Mouse (Mus musculus): ENCODE data around the gene Cxcl17. TPM values are rescaled to one million over a fixed set of nuclear protein-coding genes. Genes with fewer than 3 reads are reported as not detected.
"Not testable (repeated sequence)": the region's sequence is repeated elsewhere in the genome, so short reads cannot be mapped to it uniquely, and the experiment has no call there.

The Cxcl17 gene
- total RNA-seq (2021), result not detected
- polyA plus RNA-seq (2012; rRNA removed), result 8.1 TPM in 1 of 2 replicates, not detected in the other
- long read RNA-seq, result 0 reads

DNA sequence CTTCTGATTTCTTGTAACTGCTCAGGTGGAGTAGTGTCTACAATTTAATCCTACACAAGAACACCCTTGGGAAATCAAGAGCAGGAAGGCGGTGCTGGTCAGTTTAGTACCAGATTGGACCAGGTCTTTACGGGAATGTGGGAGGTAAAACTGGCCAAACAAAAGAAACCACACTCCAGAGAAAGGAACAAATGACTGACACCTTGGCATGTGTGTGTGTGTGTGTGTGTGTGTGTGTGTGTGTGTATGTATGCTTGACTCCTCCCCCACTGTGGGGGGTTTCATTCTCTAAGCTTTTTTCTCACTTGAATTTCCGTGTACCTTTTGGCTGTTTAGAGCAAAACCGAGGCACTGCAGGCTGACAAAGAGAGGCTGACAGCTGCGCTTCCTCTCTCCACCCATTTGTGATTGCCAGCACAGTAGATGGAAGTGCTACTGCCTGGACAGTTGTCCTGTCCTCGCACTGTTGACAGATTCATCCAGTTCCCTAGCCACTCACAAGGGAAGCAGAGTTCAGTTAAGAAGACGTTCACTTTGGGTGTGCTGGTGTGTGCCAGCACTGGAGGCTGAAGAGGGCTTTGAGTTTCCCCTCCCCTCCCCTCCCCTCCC, at the start of gene Cxcl17:
Gene Cxcl17, minus strand, starts transcription at position 54 of the 609 bp plus-strand sequence.
- Histone ChIP-seq H3K4me1 (ENCODE audit: control insufficient read depth, insufficient read depth, low read length) (peaks cover 2% of the 10 kb centered on the region; the same call in 1 of the 2 replicates), H3K79me2 (replicated peaks; ENCODE audit: control insufficient read depth, insufficient read depth, low read length) (no peaks in the 10 kb centered on the region), H3K36me3 (ENCODE audit: control insufficient read depth, insufficient read depth, low read length) (no peaks in the 10 kb centered on the region), H3K27me3 (ENCODE audit: control insufficient read depth, insufficient read depth, low read length) (no peaks in the 10 kb centered on the region), H3K27ac (no peak within 1 kb of the TSS), H3K4me3 (no peak within 1 kb of the TSS), H3K9ac (ENCODE audit: low read depth, low read length) (no peak within 1 kb of the TSS)
- WGBS, result 26% methylated on average over 7 of the region's 7 CpGs
- DNase-seq, result no peak
- TF ChIP-seq EP300 (IDR thresholded peaks at IDR 0.05; ENCODE audit: insufficient read depth, low read depth, low read length) (no peak), CTCF (IDR thresholded peaks at IDR 0.05) (no peak), POLR2A (IDR thresholded peaks at IDR 0.05; ENCODE audit: insufficient read depth, low read depth, low read length) (no peak)
- intact Hi-C loops (cut with DNase I), result no loop called here

- DNase-seq; H3K27me3 ChIP-seq (ENCODE audit: control insufficient read depth, insufficient read depth, low read length); H3K27ac ChIP-seq; H3K9ac ChIP-seq (ENCODE audit: low read depth, low read length); intact Hi-C loops (cut with DNase I); H3K36me3 ChIP-seq (ENCODE audit: control insufficient read depth, insufficient read depth, low read length); H3K4me1 ChIP-seq (ENCODE audit: control insufficient read depth, insufficient read depth, low read length); H3K4me3 ChIP-seq; H3K79me2 ChIP-seq (replicated peaks; ENCODE audit: control insufficient read depth, insufficient read depth, low read length): not testable (repeated sequence)
- no CpG with 5 or more reads among the region's 1 CpGs for WGBS
Observed at GRCm38 (mm10) chr7:25462033-25462337, 49.3 kb upstream of the Cxcl17 start.

DNA sequence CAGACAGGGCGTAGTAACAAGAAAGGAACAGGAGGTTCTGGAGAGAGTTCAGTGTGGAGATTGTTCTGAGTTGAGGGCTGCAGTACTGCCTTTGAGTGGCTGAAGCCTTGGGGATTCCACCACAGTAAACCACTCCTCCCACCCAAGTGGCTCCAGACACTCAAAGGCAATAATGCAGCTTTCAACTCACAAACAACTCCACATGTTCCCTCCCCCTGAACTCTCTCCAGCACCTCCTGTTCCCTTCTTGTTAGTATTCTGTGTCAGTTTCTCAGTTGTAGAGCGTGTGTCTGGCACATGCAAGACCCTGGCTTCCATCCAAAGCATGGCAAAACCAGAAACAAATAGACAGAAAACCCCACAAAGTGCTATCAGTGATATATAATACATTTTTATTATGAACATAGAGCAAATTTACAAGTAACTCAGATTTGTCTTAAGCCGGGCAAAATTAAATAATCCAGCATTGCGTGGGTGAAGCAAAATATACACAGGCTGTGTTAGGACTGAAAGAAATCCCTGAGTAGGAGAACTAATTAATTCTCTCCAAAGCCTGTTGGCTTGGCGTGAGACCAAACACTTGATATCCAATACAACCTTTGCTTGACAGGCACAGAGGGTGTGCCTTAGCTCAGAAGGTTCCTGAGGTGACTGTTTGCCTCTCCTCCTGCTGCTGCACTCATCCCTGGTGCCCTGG, 48.8 kb upstream of the Cxcl17 start:
- H3K4me3 ChIP-seq, DNase-seq: not testable (repeated sequence)

DNA sequence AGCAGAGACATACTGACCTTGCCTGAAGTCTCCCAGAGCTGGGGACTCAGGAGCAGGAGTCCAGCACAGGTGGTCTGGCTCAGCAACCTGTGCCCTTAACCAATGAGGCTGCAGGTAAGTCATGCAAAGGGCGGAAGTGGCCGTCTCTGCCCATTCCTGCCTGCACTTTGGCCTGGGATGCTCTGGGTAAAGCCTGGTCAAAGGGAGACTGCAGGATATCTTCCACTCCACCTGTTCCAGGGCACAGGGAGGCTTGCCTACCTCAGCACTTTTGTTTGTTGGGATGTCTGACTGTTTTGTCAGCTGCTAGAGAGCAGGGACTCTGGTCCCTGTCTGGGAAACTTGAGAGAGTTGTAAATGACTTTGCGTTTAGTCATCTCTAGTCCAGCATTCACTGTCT, 39.4 kb upstream of the Cxcl17 start:
- whole genome bisulfite sequencing, result 79% methylated on average over 3 of the region's 3 CpGs
- H3K27ac ChIP-seq, result no peak overlapping the region
- no peaks in the 10 kb centered on the region for H3K79me2 ChIP-seq (replicated peaks; ENCODE audit: control insufficient read depth, insufficient read depth, low read length)
- no peaks in the 10 kb centered on the region for H3K4me1 ChIP-seq (ENCODE audit: control insufficient read depth, insufficient read depth, low read length)
- no peaks in the 10 kb centered on the region for H3K36me3 ChIP-seq (ENCODE audit: control insufficient read depth, insufficient read depth, low read length)
- no peaks in the 10 kb centered on the region for H3K27me3 ChIP-seq (ENCODE audit: control insufficient read depth, insufficient read depth, low read length)
- H3K9ac ChIP-seq (ENCODE audit: low read depth, low read length), result no peak overlapping the region
- no peak overlapping the region for H3K4me3 ChIP-seq
- intact Hi-C loops (cut with DNase I), result no loop called here
- DNase-seq, result no peak
- no peak for TF ChIP-seq EP300 (IDR thresholded peaks at IDR 0.05; ENCODE audit: insufficient read depth, low read depth, low read length)
- TF ChIP-seq CTCF (IDR thresholded peaks at IDR 0.05), result no peak
- TF ChIP-seq POLR2A (IDR thresholded peaks at IDR 0.05; ENCODE audit: insufficient read depth, low read depth, low read length), result no peak

More for the DNA sequence above, 48.8 kb upstream of the Cxcl17 start:
- H3K27me3 ChIP-seq (ENCODE audit: control insufficient read depth, insufficient read depth, low read length); H3K79me2 ChIP-seq (replicated peaks; ENCODE audit: control insufficient read depth, insufficient read depth, low read length); intact Hi-C loops (cut with DNase I); H3K9ac ChIP-seq (ENCODE audit: low read depth, low read length); H3K4me1 ChIP-seq (ENCODE audit: control insufficient read depth, insufficient read depth, low read length); H3K27ac ChIP-seq; H3K36me3 ChIP-seq (ENCODE audit: control insufficient read depth, insufficient read depth, low read length): not testable (repeated sequence)
- 81% methylated on average over 4 of the region's 5 CpGs for WGBS

GRCm38 (mm10) chr7:25449913-25450890, 37.5 kb upstream of the Cxcl17 start:
- intact Hi-C loops (cut with DNase I), result loop anchor here (10.0 kb wide), 1 partner anchor 645 kb away; no protein-coding TSS in a partner anchor
- no peak overlapping the region for H3K4me3 ChIP-seq
- H3K27me3 ChIP-seq (ENCODE audit: control insufficient read depth, insufficient read depth, low read length), result no peaks in the 10 kb centered on the region
- H3K27ac ChIP-seq, result no peak overlapping the region
- no peaks in the 10 kb centered on the region for H3K79me2 ChIP-seq (replicated peaks; ENCODE audit: control insufficient read depth, insufficient read depth, low read length)
- no peak for TF ChIP-seq EP300 (IDR thresholded peaks at IDR 0.05; ENCODE audit: insufficient read depth, low read depth, low read length)
- no peak for TF ChIP-seq CTCF (IDR thresholded peaks at IDR 0.05)
- TF ChIP-seq POLR2A (IDR thresholded peaks at IDR 0.05; ENCODE audit: insufficient read depth, low read depth, low read length), result no peak
- no peaks in the 10 kb centered on the region for H3K36me3 ChIP-seq (ENCODE audit: control insufficient read depth, insufficient read depth, low read length)
- 34% methylated on average over 9 of the region's 9 CpGs for WGBS
- H3K4me1 ChIP-seq (ENCODE audit: control insufficient read depth, insufficient read depth, low read length), result no peaks in the 10 kb centered on the region
- no peak overlapping the region for H3K9ac ChIP-seq (ENCODE audit: low read depth, low read length)
- DNase-seq, result no peak

- intact Hi-C loops (cut with DNase I), result loop anchor here (10.0 kb wide), 1 partner anchor 636 kb away; no protein-coding TSS in a partner anchor
- no peak for TF ChIP-seq EP300 (IDR thresholded peaks at IDR 0.05; ENCODE audit: insufficient read depth, low read depth, low read length)
- no peak for TF ChIP-seq POLR2A (IDR thresholded peaks at IDR 0.05; ENCODE audit: insufficient read depth, low read depth, low read length)
- TF ChIP-seq CTCF (IDR thresholded peaks at IDR 0.05), result no peak
- Histone ChIP-seq H3K27me3 (ENCODE audit: control insufficient read depth, insufficient read depth, low read length) (no peaks in the 10 kb centered on the region), H3K4me1 (ENCODE audit: control insufficient read depth, insufficient read depth, low read length) (peaks cover 18% of the 10 kb centered on the region), H3K4me3 (no peak overlapping the region), H3K36me3 (ENCODE audit: control insufficient read depth, insufficient read depth, low read length) (no peaks in the 10 kb centered on the region), H3K79me2 (replicated peaks; ENCODE audit: control insufficient read depth, insufficient read depth, low read length) (no peaks in the 10 kb centered on the region), H3K27ac (no peak overlapping the region), H3K9ac (ENCODE audit: low read depth, low read length) (no peak overlapping the region)
- WGBS, result 88% methylated on average over 6 of the region's 6 CpGs
- no peak for DNase-seq
Observed at GRCm38 (mm10) chr7:25440816-25441153, 28.1 kb upstream of the Cxcl17 start.
